Mouse (Mus musculus): Measurements from ENCODE around the gene Myo1a. TPM values are rescaled to one million over a fixed set of nuclear protein-coding genes. Genes with fewer than 3 reads are reported as not detected.

Myo1a gene
- polyA plus RNA-seq, 1 experiment from 2014 or later = 0.14 TPM

Other genes with a start within 250 kb of the Myo1a start
- 0.24 and 0.30 TPM in 2 replicates for gene Stac3, start 203.5 kb upstream of the Myo1a start, polyA plus RNA-seq (2014; fragmentation: Nextera tagmentation; extraction: Ambion mirVana)
- gene Ndufa4l2, start 190.2 kb upstream of the Myo1a start, polyA plus RNA-seq (2014; fragmentation: Nextera tagmentation; extraction: Ambion mirVana) = 10.1 and 13.9 TPM in 2 replicates
- gene Shmt2, start 182.7 kb upstream of the Myo1a start, polyA plus RNA-seq (2014; fragmentation: Nextera tagmentation; extraction: Ambion mirVana) = 71.3 and 82.7 TPM in 2 replicates
- 0.21 and 0.33 TPM in 2 replicates for gene Nxph4, start 170.6 kb upstream of the Myo1a start, polyA plus RNA-seq (2014; fragmentation: Nextera tagmentation; extraction: Ambion mirVana)
- 32.8 and 34.6 TPM in 2 replicates for gene Lrp1, start 84.0 kb upstream of the Myo1a start, polyA plus RNA-seq (2014; fragmentation: Nextera tagmentation; extraction: Ambion mirVana)
- gene Stat6, start 62.2 kb upstream of the Myo1a start, polyA plus RNA-seq (2014; fragmentation: Nextera tagmentation; extraction: Ambion mirVana) = 21.0 and 27.1 TPM in 2 replicates
- gene Nemp1, start 38.3 kb upstream of the Myo1a start, polyA plus RNA-seq (2014; fragmentation: Nextera tagmentation; extraction: Ambion mirVana) = 6.7 and 8.4 TPM in 2 replicates
- 7.9 and 10.1 TPM in 2 replicates for gene Nab2, start 36.6 kb upstream of the Myo1a start, polyA plus RNA-seq (2014; fragmentation: Nextera tagmentation; extraction: Ambion mirVana)
- gene Tac2, start 19.3 kb downstream of the Myo1a start, polyA plus RNA-seq (2014; fragmentation: Nextera tagmentation; extraction: Ambion mirVana) = 3.7 and 6.4 TPM in 2 replicates
- 3.1 and 4.2 TPM in 2 replicates for gene Zbtb39, start 34.4 kb downstream of the Myo1a start, polyA plus RNA-seq (2014; fragmentation: Nextera tagmentation; extraction: Ambion mirVana)
- 9.1 and 9.2 TPM in 2 replicates for gene Gpr182, start 46.6 kb downstream of the Myo1a start, polyA plus RNA-seq (2014; fragmentation: Nextera tagmentation; extraction: Ambion mirVana)
- 0.10 TPM in 1 of 2 replicates, not detected in the other for gene Rdh1, start 54.6 kb downstream of the Myo1a start, polyA plus RNA-seq (2014; fragmentation: Nextera tagmentation; extraction: Ambion mirVana)
- 0.10 TPM in 1 of 2 replicates, not detected in the other for gene Rdh16f1, start 54.6 kb downstream of the Myo1a start, polyA plus RNA-seq (2014; fragmentation: Nextera tagmentation; extraction: Ambion mirVana)
- 0.18 TPM in 1 of 2 replicates, not detected in the other for gene Rdh9, start 71.2 kb downstream of the Myo1a start, polyA plus RNA-seq (2014; fragmentation: Nextera tagmentation; extraction: Ambion mirVana)
- not detected in 2 replicates for gene Rdh16, start 96.0 kb downstream of the Myo1a start, polyA plus RNA-seq (2014; fragmentation: Nextera tagmentation; extraction: Ambion mirVana)
- not detected in 2 replicates for gene Rdh19, start 144.8 kb downstream of the Myo1a start, polyA plus RNA-seq (2014; fragmentation: Nextera tagmentation; extraction: Ambion mirVana)
- not detected in 2 replicates for gene Rdh16f2, start 161.3 kb downstream of the Myo1a start, polyA plus RNA-seq (2014; fragmentation: Nextera tagmentation; extraction: Ambion mirVana)
- gene Rdh7, start 183.6 kb downstream of the Myo1a start, polyA plus RNA-seq (2014; fragmentation: Nextera tagmentation; extraction: Ambion mirVana) = not detected in 2 replicates
- gene Sdr9c7, start 193.3 kb downstream of the Myo1a start, polyA plus RNA-seq (2014; fragmentation: Nextera tagmentation; extraction: Ambion mirVana) = not detected in 2 replicates

Data from heart, embryonic 11.5 days (tissue).